Mouse (Mus musculus): Measurements from ENCODE around the gene Gm20390.
A peak's percentile ranks its signal among the peaks of the same experiment; 100 is the strongest.
"Not testable (repeated sequence)": the region's sequence is repeated elsewhere in the genome, so short reads cannot be mapped to it uniquely, and the experiment has no call there.

Gene Gm20390

DNA sequence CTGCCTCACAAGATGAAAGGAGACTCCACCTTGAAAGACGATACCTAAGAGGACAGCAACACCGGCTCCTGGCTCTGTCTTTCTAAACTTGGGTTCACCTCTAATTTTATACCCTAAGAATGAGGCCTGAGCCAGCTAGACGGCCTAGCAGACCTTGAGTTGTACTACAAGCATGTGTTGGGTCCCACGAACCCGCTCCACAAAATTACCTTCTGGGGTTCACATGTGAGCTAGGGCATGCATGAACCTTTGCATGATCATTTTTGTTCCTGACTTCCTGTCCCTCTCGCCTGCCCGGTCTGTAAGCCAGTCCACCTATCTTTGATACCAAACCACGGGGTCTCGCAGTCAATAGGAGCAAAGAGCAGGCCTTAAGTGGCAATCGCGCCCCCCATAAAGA, 712 bp downstream of the Gm20390 start:
- DNase-seq (ENCODE audit: low read depth in 2 of 2, low spot score in 2 of 2): no peak

DNA sequence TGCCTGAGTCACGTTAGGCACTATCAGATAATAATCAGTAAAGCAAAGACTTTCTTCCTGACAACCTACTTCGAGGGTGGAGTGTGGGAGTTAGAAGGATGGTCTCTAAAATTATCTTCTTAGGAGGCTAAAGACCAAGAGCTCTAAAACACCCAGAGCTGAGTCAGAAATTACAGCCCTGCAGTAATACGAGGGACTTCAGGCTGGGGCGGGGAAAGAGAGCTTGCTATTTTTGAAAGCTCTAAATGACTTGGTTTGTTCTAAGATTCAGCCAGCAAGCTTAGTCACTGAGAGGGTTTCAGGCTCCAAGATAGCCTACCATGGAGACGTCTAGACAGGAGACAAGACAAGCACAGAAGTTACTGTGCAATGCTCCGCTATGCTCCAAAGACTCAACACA, 2.7 kb downstream of the Gm20390 start:
- DNase-seq (ENCODE audit: low read depth in 2 of 2, low spot score in 2 of 2): no peak

DNA sequence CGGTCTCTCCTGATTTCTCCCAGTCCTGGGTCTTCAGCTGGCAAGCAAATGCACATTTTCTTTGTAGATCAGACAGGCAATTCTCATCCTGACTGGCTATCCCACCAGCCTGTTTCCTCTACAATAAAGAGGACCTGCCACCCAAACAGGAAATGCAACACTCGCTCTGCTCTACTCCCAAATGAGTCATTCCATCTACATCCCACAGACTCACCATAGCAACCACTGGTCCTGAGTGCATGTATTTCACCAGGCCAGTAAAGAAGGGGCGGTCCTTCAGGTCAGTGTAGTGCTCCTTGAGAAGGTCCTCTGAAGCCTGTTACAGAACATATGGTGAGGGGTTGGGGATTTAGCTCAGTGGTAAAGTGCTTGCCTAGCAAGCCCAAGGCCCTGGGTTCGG, 5.1 kb downstream of the Gm20390 start:
- DNase-seq (ENCODE audit: low read depth in 2 of 2, low spot score in 2 of 2): no peak

DNA sequence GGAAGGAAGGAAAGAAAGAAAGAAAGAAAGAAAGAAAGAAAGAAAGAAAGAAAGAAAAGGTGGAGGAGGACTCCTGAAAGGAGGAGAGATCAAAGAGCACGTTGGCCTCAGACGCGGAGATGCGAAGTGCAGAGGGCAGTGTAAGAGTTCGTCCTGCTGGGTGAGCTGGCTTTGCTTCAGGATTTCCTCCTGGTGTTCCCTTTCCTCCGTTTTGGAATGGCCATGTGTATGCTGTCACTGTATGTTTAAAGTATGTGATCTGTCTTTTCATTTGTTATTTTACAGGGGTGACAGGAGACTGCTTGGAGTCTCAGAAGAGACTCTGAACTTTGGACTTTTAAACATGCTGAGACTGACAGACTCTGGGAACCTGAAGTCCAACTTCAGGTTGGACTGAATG, 6.6 kb downstream of the Gm20390 start:
- DNase-seq (ENCODE audit: low read depth in 2 of 2, low spot score in 2 of 2): no peak

DNA sequence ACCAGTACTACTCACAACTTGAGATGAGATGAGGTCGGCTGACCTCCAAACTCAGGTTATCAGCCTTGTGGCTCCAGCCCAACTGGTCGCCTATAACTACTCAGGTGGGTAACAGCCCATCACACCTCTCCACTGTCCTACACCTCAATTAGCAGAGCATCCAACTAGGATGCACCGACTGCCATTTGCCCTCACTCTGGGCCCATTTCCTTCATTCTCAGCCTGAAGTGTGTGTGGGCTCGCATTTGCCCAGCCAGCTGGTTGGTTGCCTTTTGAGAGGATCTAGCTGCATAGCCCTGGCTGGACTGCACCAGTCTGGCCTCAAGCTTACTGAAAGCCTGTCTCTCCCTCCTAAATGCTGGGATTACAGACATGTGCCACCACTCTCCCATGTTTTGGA, 10.3 kb downstream of the Gm20390 start:
- no peak for DNase-seq (ENCODE audit: low read depth in 2 of 2, low spot score in 2 of 2)

DNA sequence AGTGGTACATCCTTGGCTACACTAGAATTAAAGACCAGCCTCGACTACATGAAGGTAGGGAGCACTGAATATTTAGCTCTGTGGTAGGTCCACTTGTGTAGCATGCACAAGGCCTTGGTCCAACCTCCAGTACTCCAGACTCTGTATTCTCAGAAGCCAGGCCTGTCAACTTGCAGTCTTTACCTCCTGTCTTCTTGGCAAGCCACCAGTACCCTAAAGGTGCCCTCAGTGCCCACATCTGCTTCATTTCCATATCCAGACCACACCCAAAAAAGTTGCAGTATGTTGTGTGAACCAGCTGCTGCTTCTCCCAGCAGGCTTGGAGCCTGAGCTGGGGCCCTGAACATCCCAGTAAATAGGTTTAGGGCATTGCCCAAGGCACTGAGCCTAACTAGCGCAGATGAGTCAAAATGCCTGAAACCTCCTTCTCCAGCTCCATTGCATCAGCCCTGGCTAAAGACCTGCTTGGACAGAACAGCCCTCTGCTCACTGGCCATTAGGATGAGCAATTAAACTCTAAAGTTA, 11.0 kb downstream of the Gm20390 start:
- DNase-seq (ENCODE audit: low read depth in 2 of 2, low spot score in 2 of 2): no peak

DNA sequence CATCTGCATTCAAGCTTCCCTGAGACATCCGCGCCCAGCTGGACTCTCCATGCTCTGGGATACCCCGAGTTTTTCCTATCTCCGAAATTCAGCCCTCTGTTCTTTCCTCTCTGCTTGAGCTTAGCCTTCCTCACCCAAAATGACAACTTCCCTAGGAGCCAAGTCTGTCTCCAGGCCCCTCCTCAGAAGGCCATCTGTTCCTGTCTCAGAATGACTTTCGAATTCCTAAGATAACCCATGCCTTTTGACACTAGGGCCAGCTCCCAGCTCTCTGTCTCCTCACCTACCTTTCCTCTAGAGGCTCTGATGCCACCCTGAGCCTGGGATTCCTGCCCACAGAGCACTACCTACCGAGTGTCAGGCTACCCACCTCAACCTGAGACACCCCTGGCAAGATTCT, 11.9 kb downstream of the Gm20390 start, which contains the start of gene Nme2:
Gene Nme2 (minus strand): TSS at position 101 of the 400 bp plus-strand sequence.
- no peak for DNase-seq (ENCODE audit: low read depth in 2 of 2, low spot score in 2 of 2)

DNA sequence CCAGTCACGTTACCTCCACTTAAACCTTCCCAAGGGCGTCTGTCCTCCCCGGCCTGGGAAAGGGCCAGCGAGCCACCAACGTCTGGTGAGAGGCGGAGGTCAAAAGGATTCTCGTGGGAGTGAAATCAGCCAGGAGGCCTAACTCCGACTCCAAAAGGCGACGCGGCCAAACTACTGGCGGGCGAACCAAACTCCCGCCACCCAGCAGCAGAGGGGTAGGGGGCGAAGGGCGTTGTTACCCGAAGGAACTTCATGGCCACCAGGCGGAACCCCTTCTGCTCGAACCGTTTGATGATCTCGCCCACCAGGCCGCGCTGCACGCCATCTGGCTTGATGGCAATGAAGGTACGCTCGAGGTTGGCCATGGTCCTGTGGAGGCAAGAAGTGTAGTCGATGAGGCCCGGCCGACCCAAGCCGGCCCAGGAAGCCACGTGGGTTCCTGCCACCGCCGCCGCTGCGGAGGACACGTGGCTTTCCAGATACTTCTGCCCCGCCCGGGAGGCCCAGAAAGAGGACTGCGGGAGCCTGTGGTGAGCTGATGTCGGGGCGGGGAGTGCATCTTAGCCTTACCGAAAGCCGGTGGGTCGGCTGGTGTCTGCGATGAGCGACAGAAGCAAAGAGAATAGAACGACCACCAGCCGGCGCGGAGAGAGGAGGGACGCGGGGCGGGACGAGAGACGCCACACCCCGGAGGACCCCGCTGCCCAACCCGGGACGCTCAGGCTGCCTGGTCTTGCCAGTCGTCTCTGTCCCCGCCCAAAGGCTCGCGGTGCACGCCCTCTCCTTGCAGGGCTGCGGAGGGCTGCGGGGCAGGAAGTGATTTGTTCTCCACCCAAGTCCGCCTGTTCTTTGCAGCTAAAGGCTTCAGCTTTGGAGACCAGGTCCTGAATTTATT, 12.6 kb downstream of the Gm20390 start:
- peak; percentile 90 to 92 for DNase-seq (ENCODE audit: low read depth in 2 of 2, low spot score in 2 of 2)

DNA sequence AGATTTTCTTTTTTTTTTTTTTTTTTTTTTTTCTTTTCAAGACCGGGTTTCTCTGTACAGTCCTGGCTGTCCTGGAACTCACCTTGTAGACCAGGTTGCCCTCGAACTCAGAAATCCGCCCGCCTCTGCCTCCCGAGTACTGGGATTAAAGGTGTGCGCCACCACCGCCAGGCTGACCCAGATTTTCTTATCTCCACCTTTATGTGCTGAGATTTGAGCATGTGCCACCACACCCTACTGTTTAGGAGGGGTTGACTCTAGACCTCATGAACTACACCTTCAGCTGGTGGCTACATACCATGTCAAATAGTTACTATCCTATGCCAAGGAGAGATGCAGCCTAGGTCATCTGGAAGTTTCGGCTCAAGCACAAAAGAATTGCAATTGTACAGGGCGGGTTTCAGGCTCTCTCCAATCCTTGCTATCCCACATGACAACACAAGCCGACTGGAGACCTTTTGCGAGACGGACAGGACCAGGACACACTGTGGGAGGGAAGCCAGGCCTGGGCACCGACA, 13.3 kb downstream of the Gm20390 start:
- DNase-seq (ENCODE audit: low read depth in 2 of 2, low spot score in 2 of 2): no peak

DNA sequence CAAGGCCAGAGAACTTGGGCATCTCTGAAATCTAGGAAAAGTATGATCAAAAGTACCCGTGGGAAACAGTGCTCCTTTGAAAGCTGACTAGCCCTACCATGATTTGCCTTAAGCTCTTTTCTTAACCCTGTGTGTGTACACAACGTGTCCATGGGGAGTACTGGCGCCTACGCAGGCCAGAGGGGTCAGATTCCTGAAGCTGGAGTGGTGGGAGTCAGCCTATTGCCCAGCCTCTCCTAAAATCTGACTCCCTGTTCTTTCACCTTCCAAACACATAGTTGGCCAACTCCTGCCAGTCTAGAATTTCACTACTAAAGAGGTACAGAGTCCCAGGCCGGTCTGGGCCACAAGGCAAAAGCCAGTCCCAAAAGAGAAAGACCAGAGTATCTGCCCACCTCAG, 15.7 kb downstream of the Gm20390 start:
- no peak for DNase-seq (ENCODE audit: low read depth in 2 of 2, low spot score in 2 of 2)

DNA sequence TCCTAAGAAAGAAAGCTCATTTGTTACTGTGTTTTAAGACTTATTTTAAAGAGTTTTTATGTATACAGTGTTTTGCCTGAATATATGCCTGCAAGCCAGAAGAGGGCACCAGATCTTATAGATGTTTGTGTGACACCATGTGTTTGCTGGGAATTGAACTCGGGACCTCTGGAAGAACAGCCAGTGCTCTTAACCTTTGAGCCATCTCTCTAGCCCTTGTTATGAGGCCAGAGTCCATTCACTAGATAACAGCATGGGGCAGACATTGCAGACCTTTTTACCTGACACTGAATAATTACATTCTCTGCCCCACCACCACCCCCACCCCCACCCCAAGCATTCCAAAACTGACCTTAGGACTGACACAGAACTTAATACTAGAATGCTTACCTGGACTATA, 18.0 kb downstream of the Gm20390 start:
- DNase-seq (ENCODE audit: low read depth in 2 of 2, low spot score in 2 of 2): no peak

DNA sequence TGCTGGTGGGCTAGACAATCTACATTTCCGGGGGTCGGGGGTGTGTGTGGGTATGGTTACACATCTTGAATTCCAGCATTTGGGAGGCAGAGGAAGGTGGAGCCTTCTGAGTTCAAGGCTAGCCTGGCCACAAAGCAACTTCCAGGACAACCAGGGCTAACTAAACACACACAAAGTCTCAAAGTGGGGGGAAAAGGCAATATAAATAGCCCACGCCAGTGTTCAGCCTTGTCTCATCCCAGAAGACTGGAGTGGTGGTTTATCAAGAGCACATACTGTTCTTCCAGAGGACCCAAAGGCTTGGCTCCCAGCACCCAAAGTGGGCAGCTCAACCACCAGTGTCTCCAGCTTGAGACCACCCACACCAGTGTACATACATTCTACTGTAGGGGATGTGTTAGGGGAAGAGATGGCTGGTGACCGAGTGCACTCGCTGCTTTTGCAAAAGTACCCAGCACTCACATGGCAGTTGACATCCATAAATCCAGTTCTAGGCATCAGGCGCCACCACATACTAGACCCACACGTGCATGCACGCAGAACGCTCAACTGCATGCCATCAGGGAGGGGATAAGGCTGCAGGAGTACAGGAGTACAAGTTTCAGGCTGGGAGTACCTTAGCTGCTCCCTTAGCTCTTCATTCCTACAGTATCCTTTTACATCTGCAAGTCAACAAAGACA, 19.1 kb downstream of the Gm20390 start:
- no peak for DNase-seq (ENCODE audit: low read depth in 2 of 2, low spot score in 2 of 2)

DNA sequence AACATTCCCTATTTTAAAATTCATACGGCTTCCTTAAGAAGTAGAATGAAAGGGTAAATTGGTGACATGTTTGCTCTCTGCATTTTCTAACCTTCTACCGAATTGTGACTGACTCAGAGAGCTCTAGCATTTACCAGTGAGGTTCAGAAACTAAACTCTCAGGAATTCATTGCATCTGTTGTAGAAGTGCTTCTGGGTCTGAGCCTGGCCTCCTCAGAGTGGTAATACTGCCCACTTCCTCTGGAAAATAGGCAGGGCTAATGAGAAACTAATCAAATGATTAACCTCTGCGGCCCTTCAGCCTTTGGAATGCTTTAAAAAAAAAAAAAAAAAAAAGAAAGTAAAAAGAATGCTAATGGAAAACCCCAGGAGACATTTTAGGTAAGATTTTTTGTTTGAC, 23.1 kb downstream of the Gm20390 start:
- DNase-seq (ENCODE audit: low read depth in 2 of 2, low spot score in 2 of 2): no peak

DNA sequence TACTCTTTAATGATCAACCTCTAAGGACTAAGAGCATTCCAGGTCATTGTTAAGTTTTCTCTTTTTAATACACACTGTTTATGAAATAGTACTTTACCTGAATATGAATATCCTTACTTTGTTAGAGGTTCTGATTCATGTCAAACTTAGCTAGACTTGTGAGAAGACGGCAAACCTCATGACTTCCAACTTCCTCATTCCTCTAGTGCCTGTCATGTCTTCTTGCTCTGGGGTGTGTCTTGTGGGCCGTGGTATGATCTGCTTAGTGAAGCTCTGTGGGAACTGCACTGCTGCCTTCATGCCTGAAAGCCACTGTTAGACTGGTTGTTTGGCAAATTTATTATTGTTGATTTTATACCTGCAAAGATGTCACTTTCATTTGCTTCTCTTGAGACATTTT, 27.2 kb downstream of the Gm20390 start:
- no peak for DNase-seq (ENCODE audit: low read depth in 2 of 2, low spot score in 2 of 2)

DNA sequence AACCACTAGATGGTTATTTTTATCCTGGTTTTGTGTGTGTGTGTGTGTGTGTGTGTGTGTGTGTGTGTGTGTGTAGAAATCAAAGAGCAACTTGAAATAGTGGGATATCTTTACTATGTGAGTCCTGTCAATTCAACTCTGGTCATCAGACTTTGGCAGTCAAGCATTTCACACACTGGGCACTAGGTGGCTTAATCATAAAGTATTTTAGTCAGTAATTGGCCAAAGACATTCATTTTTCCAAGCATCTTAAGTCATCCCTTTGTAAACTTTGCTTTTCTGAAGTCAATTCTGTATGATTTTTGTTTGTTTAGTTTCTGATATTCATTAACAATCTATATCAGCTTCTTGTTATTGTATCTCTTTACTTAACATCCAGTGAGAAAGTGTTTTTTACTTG, 39.0 kb downstream of the Gm20390 start:
- no peak for DNase-seq (ENCODE audit: low read depth in 2 of 2, low spot score in 2 of 2)

DNA sequence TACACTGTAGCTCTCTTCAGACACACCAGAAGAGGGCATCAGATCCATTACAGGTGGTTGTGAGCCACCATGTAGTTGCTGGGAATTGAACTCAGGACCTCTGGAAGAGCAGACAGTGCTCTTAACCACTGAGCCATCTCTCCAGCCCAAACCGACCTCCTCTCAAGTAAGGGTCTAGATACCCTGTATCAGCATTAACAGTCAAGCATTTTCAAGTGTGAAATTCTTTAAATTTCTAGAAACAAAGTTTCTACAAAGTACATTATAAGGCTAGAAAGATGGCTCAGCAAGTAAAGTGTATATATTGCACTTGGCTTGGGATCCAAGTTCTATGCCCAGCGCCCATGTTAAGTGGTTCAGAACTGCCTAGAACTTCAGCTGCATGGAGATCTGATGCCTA, 53.1 kb downstream of the Gm20390 start:
- DNase-seq (ENCODE audit: low read depth in 2 of 2, low spot score in 2 of 2): not testable (repeated sequence)

DNA sequence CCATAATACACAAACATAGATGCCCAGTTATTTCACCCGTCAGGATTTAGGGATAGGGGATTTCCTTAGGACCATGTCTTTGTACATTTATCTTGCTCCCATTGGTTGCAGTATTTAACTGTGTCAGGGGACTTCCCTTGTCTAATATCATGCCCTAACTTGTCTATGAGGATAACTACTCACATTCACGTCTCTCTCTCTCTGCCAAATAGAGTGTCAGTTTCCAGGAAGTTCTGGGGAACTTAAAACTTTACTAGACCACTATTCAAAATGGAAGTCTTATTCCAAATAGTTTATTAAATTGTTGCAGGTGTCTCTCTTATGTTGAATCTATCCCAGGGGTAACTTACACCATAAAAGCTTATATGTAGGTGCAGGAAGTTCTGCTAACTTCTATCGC, 56.5 kb downstream of the Gm20390 start:
- DNase-seq (ENCODE audit: low read depth in 2 of 2, low spot score in 2 of 2): no peak

DNA sequence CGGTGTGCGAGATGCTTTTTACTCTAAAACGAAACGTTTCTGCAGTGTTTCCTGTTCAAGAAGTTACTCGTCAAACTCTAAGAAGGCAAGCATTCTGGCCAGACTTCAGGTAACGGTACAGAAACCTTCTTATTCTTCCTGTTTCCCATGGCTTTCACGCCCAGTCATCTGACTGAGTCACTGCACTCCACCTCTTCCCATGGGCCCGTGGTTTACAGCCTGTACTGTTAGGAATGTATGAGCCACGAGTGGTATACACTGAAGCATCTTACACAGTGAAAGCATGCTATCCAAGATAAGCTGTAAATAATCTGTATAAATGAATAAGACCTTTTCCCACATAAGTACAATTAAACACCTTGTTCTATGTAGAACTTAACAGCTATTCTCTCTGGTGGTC, 59.3 kb downstream of the Gm20390 start:
- no peak for DNase-seq (ENCODE audit: low read depth in 2 of 2, low spot score in 2 of 2)

DNA sequence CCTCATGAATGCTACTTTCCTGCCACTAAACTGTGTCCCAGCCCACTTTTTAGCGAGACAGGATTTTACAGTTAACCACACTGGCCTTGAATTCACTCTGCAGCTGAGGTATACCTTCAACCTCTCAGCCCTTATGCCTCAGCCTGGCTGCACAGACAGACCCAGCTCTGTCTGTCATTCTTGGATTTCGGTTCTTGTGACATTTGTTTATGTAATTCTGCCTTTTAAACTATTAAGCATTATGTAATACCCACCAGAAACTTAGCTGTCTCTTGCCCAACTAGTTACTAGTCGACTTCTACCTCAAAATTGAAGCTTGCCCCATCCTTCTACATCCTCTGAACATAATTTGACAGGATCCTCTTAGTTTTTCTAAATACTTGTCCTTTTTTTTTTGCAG, 60.3 kb downstream of the Gm20390 start:
- no peak for DNase-seq (ENCODE audit: low read depth in 2 of 2, low spot score in 2 of 2)

DNA sequence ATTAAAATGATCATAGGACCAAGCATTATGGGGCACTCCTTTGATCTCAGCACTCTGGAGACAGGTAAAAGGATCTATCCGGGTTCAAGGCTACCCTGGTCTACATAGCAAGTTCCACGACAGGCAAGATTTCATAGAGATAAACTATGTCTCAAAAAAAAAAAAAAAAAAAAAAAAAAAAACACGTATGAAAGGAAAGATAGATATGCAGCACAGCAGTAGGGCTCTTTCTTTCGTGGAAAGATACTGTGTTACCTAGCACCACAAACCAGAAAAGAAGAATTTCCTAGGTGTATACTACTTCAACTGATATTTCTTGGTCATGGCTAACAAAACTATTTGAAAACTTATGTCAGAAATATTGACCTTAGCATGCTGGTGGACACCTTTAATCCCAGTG, 61.3 kb downstream of the Gm20390 start:
- DNase-seq (ENCODE audit: low read depth in 2 of 2, low spot score in 2 of 2): no peak
